Mouse (Mus musculus): Measurements from ENCODE around the gene Cdkal1. TPM values are rescaled to one million over a fixed set of nuclear protein-coding genes. Genes with fewer than 3 reads are reported as not detected.

Cdkal1 gene
- polyA plus RNA-seq, 1 experiment, result 5.6 TPM

DNA sequence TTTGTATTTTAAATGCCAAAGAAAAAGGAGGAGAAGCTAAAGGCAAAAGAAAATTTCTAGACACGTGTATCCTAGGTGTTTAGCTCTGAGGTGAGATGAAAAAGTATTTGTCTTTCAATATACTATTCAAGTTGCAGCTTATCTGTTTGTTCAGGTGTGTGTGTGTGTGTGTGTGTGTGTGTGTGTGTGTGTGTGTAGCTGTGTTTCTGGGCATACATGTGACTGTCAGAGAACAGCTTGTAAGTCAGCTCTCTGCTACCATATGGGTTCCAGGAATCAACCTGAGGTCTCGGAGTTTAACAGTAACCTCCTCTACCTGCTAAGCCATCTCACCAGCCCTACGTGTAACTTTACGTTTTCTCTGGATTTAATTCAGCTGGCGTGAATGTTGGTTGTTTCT is 76.0 kb downstream of the Cdkal1 start:
- no peak for TF ChIP-seq MYOG (IDR thresholded peaks at IDR 0.05; ENCODE audit: control insufficient read depth in 1 of 3, insufficient read depth in 1 of 3, insufficient read length in 2 of 3, low read depth in 2 of 3)
- no peak for TF ChIP-seq MAX (IDR thresholded peaks at IDR 0.05; ENCODE audit: low read depth)
- no peak for TF ChIP-seq TCF12 (IDR thresholded peaks at IDR 0.05; ENCODE audit: insufficient read depth, poor library complexity, severe bottlenecking)
- no peak for TF ChIP-seq POLR2AphosphoS2 (IDR thresholded peaks at IDR 0.05; ENCODE audit: insufficient read length, low read depth)
- no peak for TF ChIP-seq E2F4 (IDR thresholded peaks at IDR 0.05; ENCODE audit: insufficient read depth)
- TF ChIP-seq REST (IDR thresholded peaks at IDR 0.05; ENCODE audit: insufficient read depth, insufficient read length), result no peak
- no peak for TF ChIP-seq CEBPB (IDR thresholded peaks at IDR 0.05; ENCODE audit: insufficient read depth, poor library complexity, severe bottlenecking)
- TF ChIP-seq POLR2A (IDR thresholded peaks at IDR 0.05; ENCODE audit: insufficient read length, low read depth), result no peak
- no peak for TF ChIP-seq MYOD1 (IDR thresholded peaks at IDR 0.05; ENCODE audit: control insufficient read depth in 1 of 3, insufficient read length in 2 of 3, low read depth in 2 of 3)
- TF ChIP-seq SRF (IDR thresholded peaks at IDR 0.05; ENCODE audit: control insufficient read depth, insufficient read length, low read depth), result no peak
- TF ChIP-seq USF1 (IDR thresholded peaks at IDR 0.05; ENCODE audit: low read depth), result no peak
- TF ChIP-seq TCF3 (IDR thresholded peaks at IDR 0.05; ENCODE audit: insufficient read length, low read depth), result no peak
- Histone ChIP-seq H3K36me3 (ENCODE audit: control insufficient read depth, insufficient read depth) (no peaks in the 10 kb centered on the region), H3ac (ENCODE audit: control insufficient read depth, insufficient read length) (no peak overlapping the region), H3K27me3 (ENCODE audit: control insufficient read depth, insufficient read depth, insufficient read length) (no peaks in the 10 kb centered on the region), H3K79me2 (ENCODE audit: control insufficient read depth, insufficient read depth) (no peaks in the 10 kb centered on the region), H3K4me2 (ENCODE audit: low read depth) (no peak overlapping the region), H3K4me3 (no peak overlapping the region)

DNA sequence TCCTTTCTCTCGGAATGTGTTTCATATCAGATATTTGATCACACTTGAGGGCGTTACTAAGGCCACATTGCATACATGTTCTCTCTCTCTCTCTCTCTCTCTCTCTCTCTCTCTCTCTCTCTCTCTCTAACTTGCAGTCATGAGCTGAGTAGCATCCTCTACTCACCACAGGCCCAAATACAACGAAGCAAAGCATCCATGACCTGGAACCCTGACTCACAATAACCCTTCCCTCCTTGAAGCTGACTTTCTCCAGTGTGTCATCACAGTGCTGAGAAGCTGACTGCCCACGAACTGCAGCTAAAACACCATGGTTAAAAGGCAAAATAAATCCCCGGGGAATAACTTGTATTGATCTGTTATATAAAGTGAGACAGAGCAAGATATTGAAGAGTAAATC is 76.4 kb downstream of the Cdkal1 start:
- TF ChIP-seq POLR2AphosphoS2 (IDR thresholded peaks at IDR 0.05; ENCODE audit: insufficient read length, low read depth), result no peak
- no peak for TF ChIP-seq E2F4 (IDR thresholded peaks at IDR 0.05; ENCODE audit: insufficient read depth)
- no peak for TF ChIP-seq TCF12 (IDR thresholded peaks at IDR 0.05; ENCODE audit: insufficient read depth, poor library complexity, severe bottlenecking)
- no peak for TF ChIP-seq SRF (IDR thresholded peaks at IDR 0.05; ENCODE audit: control insufficient read depth, insufficient read length, low read depth)
- TF ChIP-seq REST (IDR thresholded peaks at IDR 0.05; ENCODE audit: insufficient read depth, insufficient read length), result no peak
- no peak for TF ChIP-seq MAX (IDR thresholded peaks at IDR 0.05; ENCODE audit: low read depth)
- TF ChIP-seq POLR2A (IDR thresholded peaks at IDR 0.05; ENCODE audit: insufficient read length, low read depth), result no peak
- no peak for TF ChIP-seq MYOD1 (IDR thresholded peaks at IDR 0.05; ENCODE audit: control insufficient read depth in 1 of 3, insufficient read length in 2 of 3, low read depth in 2 of 3)
- TF ChIP-seq CEBPB (IDR thresholded peaks at IDR 0.05; ENCODE audit: insufficient read depth, poor library complexity, severe bottlenecking), result no peak
- no peak for TF ChIP-seq USF1 (IDR thresholded peaks at IDR 0.05; ENCODE audit: low read depth)
- no peak for TF ChIP-seq TCF3 (IDR thresholded peaks at IDR 0.05; ENCODE audit: insufficient read length, low read depth)
- TF ChIP-seq MYOG (IDR thresholded peaks at IDR 0.05; ENCODE audit: control insufficient read depth in 1 of 3, insufficient read depth in 1 of 3, insufficient read length in 2 of 3, low read depth in 2 of 3), result no peak
- Histone ChIP-seq H3K79me2 (ENCODE audit: control insufficient read depth, insufficient read depth) (no peaks in the 10 kb centered on the region), H3K4me3 (no peak overlapping the region), H3K27me3 (ENCODE audit: control insufficient read depth, insufficient read depth, insufficient read length) (no peaks in the 10 kb centered on the region), H3K4me2 (ENCODE audit: low read depth) (no peak overlapping the region), H3K36me3 (ENCODE audit: control insufficient read depth, insufficient read depth) (no peaks in the 10 kb centered on the region), H3ac (ENCODE audit: control insufficient read depth, insufficient read length) (no peak overlapping the region)

DNA sequence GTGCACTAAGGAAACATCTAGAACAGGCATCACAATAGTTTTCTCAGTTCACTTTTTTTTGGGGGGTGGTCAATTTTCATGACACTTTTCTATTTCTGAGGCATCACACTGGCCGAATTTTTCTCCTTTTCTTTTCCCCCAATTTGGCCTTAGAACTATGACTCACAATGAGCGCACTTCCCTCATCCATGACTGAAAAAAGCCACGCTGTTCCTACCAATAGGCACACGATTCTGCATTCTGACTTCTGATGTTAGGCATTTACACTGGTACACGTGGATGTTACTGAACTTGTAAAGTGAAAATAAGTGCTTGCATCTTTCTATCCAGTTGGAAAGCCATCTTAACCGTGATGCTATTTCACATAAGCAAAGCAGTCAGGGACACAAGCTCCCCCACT is 77.3 kb downstream of the Cdkal1 start:
- Histone ChIP-seq H3ac (ENCODE audit: control insufficient read depth, insufficient read length) (no peak overlapping the region), H3K4me2 (ENCODE audit: low read depth) (peak overlapping the region; percentile 31), H3K36me3 (ENCODE audit: control insufficient read depth, insufficient read depth) (no peaks in the 10 kb centered on the region), H3K79me2 (ENCODE audit: control insufficient read depth, insufficient read depth) (no peaks in the 10 kb centered on the region), H3K27me3 (ENCODE audit: control insufficient read depth, insufficient read depth, insufficient read length) (no peaks in the 10 kb centered on the region), H3K4me3 (no peak overlapping the region)
- no peak for TF ChIP-seq SRF (IDR thresholded peaks at IDR 0.05; ENCODE audit: control insufficient read depth, insufficient read length, low read depth)

DNA sequence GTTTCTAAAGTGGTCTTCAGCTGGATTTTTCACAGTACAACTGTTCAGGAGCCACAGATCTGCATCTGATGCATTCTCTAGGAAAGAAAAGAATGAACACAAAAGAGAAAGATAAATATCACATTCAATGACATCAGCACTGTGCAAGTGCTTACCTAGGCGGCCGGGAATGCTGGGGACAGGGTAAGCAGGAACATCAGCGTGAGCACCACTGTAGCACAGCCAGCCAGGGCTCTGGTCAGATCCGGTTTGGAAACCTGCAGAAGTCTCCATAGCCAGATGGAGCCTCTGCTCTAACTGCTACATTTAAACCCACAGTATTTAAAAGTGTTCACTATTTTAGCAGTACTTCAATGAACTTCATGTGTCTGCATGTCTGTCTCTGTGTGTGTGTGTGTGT is 78.2 kb downstream of the Cdkal1 start:
- no peak overlapping the region for H3ac ChIP-seq (ENCODE audit: control insufficient read depth, insufficient read length)
- H3K27me3 ChIP-seq (ENCODE audit: control insufficient read depth, insufficient read depth, insufficient read length), result no peaks in the 10 kb centered on the region
- H3K79me2 ChIP-seq (ENCODE audit: control insufficient read depth, insufficient read depth), result no peaks in the 10 kb centered on the region
- no peak overlapping the region for H3K4me2 ChIP-seq (ENCODE audit: low read depth)
- no peaks in the 10 kb centered on the region for H3K36me3 ChIP-seq (ENCODE audit: control insufficient read depth, insufficient read depth)
- no peak overlapping the region for H3K4me3 ChIP-seq
- no peak for TF ChIP-seq MYOG (IDR thresholded peaks at IDR 0.05; ENCODE audit: control insufficient read depth in 1 of 3, insufficient read depth in 1 of 3, insufficient read length in 2 of 3, low read depth in 2 of 3)
- TF ChIP-seq TCF3 (IDR thresholded peaks at IDR 0.05; ENCODE audit: insufficient read length, low read depth), result no peak
- no peak for TF ChIP-seq REST (IDR thresholded peaks at IDR 0.05; ENCODE audit: insufficient read depth, insufficient read length)
- no peak for TF ChIP-seq TCF12 (IDR thresholded peaks at IDR 0.05; ENCODE audit: insufficient read depth, poor library complexity, severe bottlenecking)
- TF ChIP-seq CEBPB (IDR thresholded peaks at IDR 0.05; ENCODE audit: insufficient read depth, poor library complexity, severe bottlenecking), result no peak
- no peak for TF ChIP-seq USF1 (IDR thresholded peaks at IDR 0.05; ENCODE audit: low read depth)
- no peak for TF ChIP-seq MAX (IDR thresholded peaks at IDR 0.05; ENCODE audit: low read depth)
- no peak for TF ChIP-seq E2F4 (IDR thresholded peaks at IDR 0.05; ENCODE audit: insufficient read depth)
- no peak for TF ChIP-seq POLR2AphosphoS2 (IDR thresholded peaks at IDR 0.05; ENCODE audit: insufficient read length, low read depth)
- TF ChIP-seq SRF (IDR thresholded peaks at IDR 0.05; ENCODE audit: control insufficient read depth, insufficient read length, low read depth), result no peak
- TF ChIP-seq POLR2A (IDR thresholded peaks at IDR 0.05; ENCODE audit: insufficient read length, low read depth), result no peak

DNA sequence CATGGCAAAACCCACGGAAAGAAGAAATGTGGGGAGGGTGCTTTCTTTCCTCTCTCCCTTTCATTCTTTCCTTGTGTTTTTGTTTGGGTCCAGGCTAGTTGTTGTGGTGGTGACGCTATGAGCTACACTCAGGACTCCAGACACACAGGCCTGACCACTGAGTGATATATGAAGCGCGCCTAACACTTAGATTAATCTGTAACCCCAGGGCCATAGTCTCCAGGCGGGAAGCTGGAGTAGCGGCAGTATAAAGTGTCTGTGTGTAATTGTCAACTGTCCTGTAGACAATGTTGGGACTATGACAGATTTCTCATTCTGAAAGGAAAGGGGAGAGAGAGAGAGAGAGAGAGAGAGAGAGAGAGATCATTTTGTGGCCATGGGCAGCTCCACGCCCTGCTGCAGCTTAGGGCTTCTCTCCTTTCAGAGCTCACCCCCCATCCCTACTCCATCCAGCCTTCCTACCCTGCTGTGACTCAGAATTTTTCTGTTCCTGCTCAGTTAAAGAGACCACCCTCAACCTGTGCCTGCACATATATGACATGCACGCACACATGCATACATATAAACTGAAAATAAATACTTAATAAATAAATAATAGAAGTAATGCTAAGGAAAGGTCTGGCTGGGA is 79.8 kb downstream of the Cdkal1 start:
- H3K79me2 ChIP-seq (ENCODE audit: control insufficient read depth, insufficient read depth), result no peaks in the 10 kb centered on the region
- H3K36me3 ChIP-seq (ENCODE audit: control insufficient read depth, insufficient read depth), result no peaks in the 10 kb centered on the region
- no peak overlapping the region for H3K4me3 ChIP-seq
- H3ac ChIP-seq (ENCODE audit: control insufficient read depth, insufficient read length), result no peak overlapping the region
- H3K27me3 ChIP-seq (ENCODE audit: control insufficient read depth, insufficient read depth, insufficient read length), result no peaks in the 10 kb centered on the region
- no peak for TF ChIP-seq MYOD1 (IDR thresholded peaks at IDR 0.05; ENCODE audit: control insufficient read depth in 1 of 3, insufficient read length in 2 of 3, low read depth in 2 of 3)
- TF ChIP-seq E2F4 (IDR thresholded peaks at IDR 0.05; ENCODE audit: insufficient read depth), result no peak
- TF ChIP-seq POLR2AphosphoS2 (IDR thresholded peaks at IDR 0.05; ENCODE audit: insufficient read length, low read depth), result no peak
- no peak for TF ChIP-seq MYOG (IDR thresholded peaks at IDR 0.05; ENCODE audit: control insufficient read depth in 1 of 3, insufficient read depth in 1 of 3, insufficient read length in 2 of 3, low read depth in 2 of 3)
- no peak for TF ChIP-seq REST (IDR thresholded peaks at IDR 0.05; ENCODE audit: insufficient read depth, insufficient read length)
- TF ChIP-seq SRF (IDR thresholded peaks at IDR 0.05; ENCODE audit: control insufficient read depth, insufficient read length, low read depth), result no peak
- TF ChIP-seq USF1 (IDR thresholded peaks at IDR 0.05; ENCODE audit: low read depth), result no peak
- no peak for TF ChIP-seq TCF3 (IDR thresholded peaks at IDR 0.05; ENCODE audit: insufficient read length, low read depth)
- H3K4me2 ChIP-seq (ENCODE audit: low read depth), result no peak overlapping the region

Data from myocyte (in vitro differentiated cells).